Mouse (Mus musculus): ENCODE data around the gene Tbc1d17. TPM values are rescaled to one million over a fixed set of nuclear protein-coding genes. Genes with fewer than 3 reads are reported as not detected.
A peak's percentile ranks its signal among the peaks of the same experiment; 100 is the strongest.

Gene Tbc1d17
- total and polyA plus RNA-seq, 3 experiments, result 31.9 to 40.5 (median 38.5) TPM

- dilution Hi-C loops (cut with MboI; ENCODE audit: extremely low pct_ligation_motif_present, extremely low pct_unique_long_range_greater_than_20kb, low sequenced_read_pairs), result no loop called here
- Histone ChIP-seq H3K4me1 (ENCODE audit: control insufficient read depth in 1 of 2, insufficient read depth in 2 of 2) (peaks cover 26 to 44% of the 10 kb centered on the region in 2 experiments), H3K36me3 (replicated peaks in 1 of 2; ENCODE audit: control insufficient read depth in 1 of 2, insufficient read depth in 1 of 2, low read length in 1 of 2) (peaks cover 27 to 57% of the 10 kb centered on the region in 2 experiments)
Measured at GRCm38 (mm10) chr7:44817441-44817840, 31.4 kb downstream of the Tbc1d17 start.

GRCm38 (mm10) chr7:44816470-44817021 lies 32.3 kb downstream of the Tbc1d17 start, which contains the start of gene Atf5:
TSS of gene Atf5 (minus strand) at chr7:44816658.
- TF ChIP-seq POLR2AphosphoS2 (IDR thresholded peaks at IDR 0.05; ENCODE audit: low read depth, low read length) (no peak), MXI1 (IDR thresholded peaks at IDR 0.05; ENCODE audit: low read depth, low read length) (no peak), TCF12 (IDR thresholded peaks at IDR 0.05; ENCODE audit: low read depth, low read length) (peak; percentile 37; the same call in 1 of the 2 replicates), JUN (IDR thresholded peaks at IDR 0.05; ENCODE audit: insufficient read depth, low read depth, low read length) (no peak), IRF4 (IDR thresholded peaks at IDR 0.05; ENCODE audit: low read depth, low read length) (no peak), ZNF384 (IDR thresholded peaks at IDR 0.05; ENCODE audit: low read depth, low read length) (no peak), CHD2 (IDR thresholded peaks at IDR 0.05; ENCODE audit: low read length) (no peak), UBTF (IDR thresholded peaks at IDR 0.05; ENCODE audit: low read depth, low read length) (0 out of 2 replicates have a peak, but pooled peaks have one; percentile 42), RCOR1 (conservative IDR thresholded peaks at IDR 0.05; ENCODE audit: low read depth, low read length) (no peak), USF2 (conservative IDR thresholded peaks at IDR 0.05; ENCODE audit: low read depth, low read length) (no peak), KAT2A (IDR thresholded peaks at IDR 0.05; ENCODE audit: insufficient replicate concordance, low read length) (no peak), MYC (IDR thresholded peaks at IDR 0.05; ENCODE audit: low read depth, low read length) (no peak), NELFE (IDR thresholded peaks at IDR 0.05; ENCODE audit: low read depth, low read length) (peak; percentile 77; the same call in 1 of the 2 replicates), E2F4 (IDR thresholded peaks at IDR 0.05; ENCODE audit: insufficient replicate concordance, low read depth, low read length) (no peak), MAFK (IDR thresholded peaks at IDR 0.05; ENCODE audit: insufficient replicate concordance, low read length) (no peak), MAX (IDR thresholded peaks at IDR 0.05; ENCODE audit: low read length) (no peak; the same call in 1 of the 2 replicates), ELF1 (IDR thresholded peaks at IDR 0.05; ENCODE audit: low read depth, low read length) (no peak), HCFC1 (IDR thresholded peaks at IDR 0.05; ENCODE audit: low read depth, low read length) (no peak), GABPA (IDR thresholded peaks at IDR 0.05; ENCODE audit: insufficient replicate concordance, low read depth, low read length) (no peak), SIN3A (IDR thresholded peaks at IDR 0.05; ENCODE audit: low read length) (no peak; the same call in 1 of the 2 replicates), PAX5 (IDR thresholded peaks at IDR 0.05; ENCODE audit: low read length) (no peak), ZMIZ1 (IDR thresholded peaks at IDR 0.05; ENCODE audit: low read depth, low read length) (peak; percentile 59; the same call in 1 of the 2 replicates), POLR2A (IDR thresholded peaks at IDR 0.05; ENCODE audit: low read depth, low read length) (no peak), ETS1 (conservative IDR thresholded peaks at IDR 0.05; ENCODE audit: low read depth, low read length) (no peak), CHD1 (IDR thresholded peaks at IDR 0.05; ENCODE audit: low read depth, low read length) (no peak), BHLHE40 (IDR thresholded peaks at IDR 0.05; ENCODE audit: low read depth, low read length) (no peak), EP300 (IDR thresholded peaks at IDR 0.05; ENCODE audit: low read length) (no peak), ZKSCAN1 (IDR thresholded peaks at IDR 0.05; ENCODE audit: borderline replicate concordance, low read depth, low read length) (no peak)
- in situ Hi-C loops (cut with MboI; ENCODE audit: low pct_ligation_motif_present, low pct_unique_long_range_greater_than_20kb, low sequenced_read_pairs) (no loop called here), dilution Hi-C loops (cut with MboI; ENCODE audit: extremely low pct_ligation_motif_present, extremely low pct_unique_long_range_greater_than_20kb, low sequenced_read_pairs) (no loop called here)
- Histone ChIP-seq H3K4me1 (ENCODE audit: control insufficient read depth in 1 of 2, insufficient read depth in 2 of 2) (peaks cover 27 to 41% of the 10 kb centered on the region in 2 experiments), H3K9ac (ENCODE audit: insufficient read depth, low read depth) (peak within 1 kb of the TSS; percentile 93), H3K27ac (ENCODE audit: insufficient read depth, low read depth) (peak within 1 kb of the TSS; percentile 97), H3K9me3 (replicated peaks; ENCODE audit: low read length) (no peaks in the 10 kb centered on the region), H3K4me2 (ENCODE audit: insufficient read depth, low read depth, poor library complexity, severe bottlenecking) (peak within 1 kb of the TSS; percentile 95), H3K79me2 (replicated peaks; ENCODE audit: control insufficient read depth, extremely low read depth, insufficient read depth, poor library complexity, severe bottlenecking) (peaks cover 67% of the 10 kb centered on the region), H3K36me3 (replicated peaks in 1 of 2; ENCODE audit: control insufficient read depth in 1 of 2, insufficient read depth in 1 of 2, low read length in 1 of 2) (peaks cover 36 to 64% of the 10 kb centered on the region in 2 experiments), H3K27me3 (replicated peaks) (no peaks in the 10 kb centered on the region), H3K4me3 (replicated peaks in 1 of 3; ENCODE audit: low read depth in 2 of 3, low read length in 2 of 3, poor library complexity in 1 of 3) (peak within 1 kb of the TSS; percentile 77 to 89 (median 86))
- no peak for DNase-seq (ENCODE audit: extremely low read depth)

More at GRCm38 (mm10) chr7:44817441-44817840, 31.4 kb downstream of the Tbc1d17 start:
- Histone ChIP-seq H3K27ac (ENCODE audit: insufficient read depth, low read depth) (peak overlapping the region; percentile 97), H3K9me3 (replicated peaks; ENCODE audit: low read length) (no peaks in the 10 kb centered on the region), H3K4me3 (replicated peaks in 1 of 3; ENCODE audit: low read depth in 2 of 3, low read length in 2 of 3, poor library complexity in 1 of 3) (peak overlapping the region; percentile 77 to 89 (median 86)), H3K9ac (ENCODE audit: insufficient read depth, low read depth) (peak overlapping the region; percentile 93), H3K4me2 (ENCODE audit: insufficient read depth, low read depth, poor library complexity, severe bottlenecking) (peak overlapping the region; percentile 95), H3K79me2 (replicated peaks; ENCODE audit: control insufficient read depth, extremely low read depth, insufficient read depth, poor library complexity, severe bottlenecking) (peaks cover 73% of the 10 kb centered on the region), H3K27me3 (replicated peaks) (no peaks in the 10 kb centered on the region)
- TF ChIP-seq ZNF384 (IDR thresholded peaks at IDR 0.05; ENCODE audit: low read depth, low read length), result no peak
- TF ChIP-seq SIN3A (IDR thresholded peaks at IDR 0.05; ENCODE audit: low read length), result 0 out of 2 replicates have a peak, but pooled peaks have one; percentile 10
- in situ Hi-C loops (cut with MboI; ENCODE audit: low pct_ligation_motif_present, low pct_unique_long_range_greater_than_20kb, low sequenced_read_pairs), result no loop called here
- DNase-seq (ENCODE audit: extremely low read depth), result no peak
